Mouse (Mus musculus): ENCODE data around the gene Trpm8.

- TF ChIP-seq CTCF (conservative IDR thresholded peaks at IDR 0.05; ENCODE audit: low read length) (no peak), NANOG (IDR thresholded peaks at IDR 0.05; ENCODE audit: borderline replicate concordance, low read length) (no peak), POU5F1 (IDR thresholded peaks at IDR 0.05; ENCODE audit: borderline replicate concordance, low read length) (no peak)
These were observed 79.2 kb downstream of the Trpm8 start for GRCm38 (mm10) chr1:88356616-88357015.

All from E14TG2a.4 (cell line).